Mouse (Mus musculus): ENCODE results near the gene Gal3st3. TPM values are rescaled to one million over a fixed set of nuclear protein-coding genes. Genes with fewer than 3 reads are reported as not detected.

Gene Gal3st3
- polyA plus RNA-seq, 2 experiments, result 0.03 to 0.04 TPM

DNA sequence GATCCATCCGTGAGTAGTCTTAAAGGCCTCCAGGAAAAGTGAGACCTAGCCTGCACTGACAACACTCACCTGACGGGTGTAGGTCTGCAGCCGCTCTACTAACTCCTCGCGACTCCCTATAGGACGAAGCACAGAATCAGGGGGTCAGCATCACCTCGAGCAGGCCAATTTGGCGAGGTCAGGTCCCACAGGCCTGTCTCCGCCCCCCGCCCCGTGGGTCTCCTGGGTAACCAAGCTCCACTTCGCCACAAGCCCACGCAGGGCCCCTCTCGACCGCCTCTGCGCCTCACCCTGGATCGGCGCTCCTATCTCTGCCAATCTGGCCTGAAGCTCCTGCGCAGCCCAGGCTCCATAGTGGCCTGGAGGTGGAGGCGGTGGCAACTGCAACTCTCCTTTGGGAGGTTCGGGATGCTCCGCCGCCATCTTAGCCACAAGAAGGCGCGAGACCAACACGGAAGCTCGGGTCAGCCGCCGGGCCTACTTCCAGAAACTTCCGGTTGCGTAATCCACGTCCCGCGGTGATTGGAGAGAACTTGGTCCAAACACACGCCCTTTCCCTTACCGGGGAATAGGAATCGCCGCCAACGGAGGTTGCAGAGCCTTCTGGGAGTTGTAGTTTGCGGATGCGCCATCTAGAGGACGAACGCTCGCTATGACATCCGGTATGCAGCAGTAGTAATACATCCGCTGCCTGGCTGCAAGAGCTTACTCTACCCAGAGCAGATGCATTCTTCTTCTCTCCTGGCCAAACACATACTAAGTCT is 3.0 kb upstream of the Gal3st3 start, which contains the start of gene Sf3b2:
TSS of gene Sf3b2 (minus strand) at position 484 of the 764 bp plus-strand sequence.
- TF ChIP-seq EP300 (IDR thresholded peaks at IDR 0.05; ENCODE audit: low read depth) (no peak), CTCF (IDR thresholded peaks at IDR 0.05; ENCODE audit: low read depth) (peak; percentile 92)
- under 1% methylated on average over 46 of the region's 46 CpGs for WGBS (ENCODE audit: insufficient replicate concordance)
- H3K9me3 ChIP-seq (ENCODE audit: control insufficient read depth, low read length), result no peaks in the 10 kb centered on the region
- peaks cover 17 to 18% of the 10 kb centered on the region in 2 experiments for H3K4me1 ChIP-seq (replicated peaks; ENCODE audit: control insufficient read depth in 2 of 2, insufficient read depth in 2 of 2, low read length in 1 of 2)
- H3K4me2 ChIP-seq (ENCODE audit: low read depth), result peak within 1 kb of the TSS; percentile 95
- H3K9ac ChIP-seq (replicated peaks), result peak within 1 kb of the TSS; percentile 93
- peaks cover 9% of the 10 kb centered on the region; the same call in 1 of the 2 replicates for H3K27me3 ChIP-seq (ENCODE audit: control insufficient read depth, insufficient read depth, low read length)
- H3K36me3 ChIP-seq (replicated peaks; ENCODE audit: control insufficient read depth, insufficient read depth, low read depth), result peaks cover 33% of the 10 kb centered on the region
- ATAC-seq (ENCODE audit: insufficient read depth) (peak; percentile 96), DNase-seq (ENCODE audit: low read depth in 3 of 3, low spot score in 3 of 3) (peak; percentile 100)
- peak within 1 kb of the TSS; percentile 72 for H3K27ac ChIP-seq
- peak within 1 kb of the TSS; percentile 90 to 99 for H3K4me3 ChIP-seq (ENCODE audit: insufficient read depth in 1 of 2, low read depth in 2 of 2, low read length in 2 of 2)

DNA sequence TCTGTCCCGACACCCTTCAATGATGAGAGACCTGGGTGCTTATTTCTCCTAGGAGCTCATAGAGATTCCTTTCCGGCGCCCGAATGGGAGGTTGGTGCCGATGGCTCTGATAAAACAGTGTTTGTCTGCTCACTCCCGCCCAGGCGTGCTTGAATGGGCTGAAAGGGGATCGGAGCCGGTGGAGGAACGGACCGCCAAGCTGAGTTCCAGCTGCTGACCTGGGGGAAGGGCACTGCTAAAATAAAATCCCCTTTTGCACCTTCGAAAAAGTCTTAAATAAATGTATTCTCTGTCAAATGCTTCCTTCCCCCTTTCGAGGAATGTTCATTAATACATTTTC is 2.4 kb upstream of the Gal3st3 start:
- Histone ChIP-seq H3K4me1 (replicated peaks; ENCODE audit: control insufficient read depth in 2 of 2, insufficient read depth in 2 of 2, low read length in 1 of 2) (peaks cover 17 to 18% of the 10 kb centered on the region in 2 experiments), H3K27me3 (ENCODE audit: control insufficient read depth, insufficient read depth, low read length) (peaks cover 9% of the 10 kb centered on the region; the same call in 1 of the 2 replicates), H3K9ac (replicated peaks) (peak overlapping the region; percentile 51), H3K27ac (peak overlapping the region; percentile 55), H3K9me3 (ENCODE audit: control insufficient read depth, low read length) (no peaks in the 10 kb centered on the region), H3K36me3 (replicated peaks; ENCODE audit: control insufficient read depth, insufficient read depth, low read depth) (peaks cover 28% of the 10 kb centered on the region), H3K4me3 (ENCODE audit: insufficient read depth in 1 of 2, low read depth in 2 of 2, low read length in 2 of 2) (peak overlapping the region; percentile 82 to 99), H3K4me2 (ENCODE audit: low read depth) (peak overlapping the region; percentile 82)
- TF ChIP-seq CTCF (IDR thresholded peaks at IDR 0.05; ENCODE audit: low read depth) (no peak), EP300 (IDR thresholded peaks at IDR 0.05; ENCODE audit: low read depth) (no peak)
- ATAC-seq (ENCODE audit: insufficient read depth), result peak; percentile 60
- no peak for DNase-seq (ENCODE audit: low read depth in 3 of 3, low spot score in 3 of 3)
- 3% methylated on average over 13 of the region's 13 CpGs for WGBS (ENCODE audit: insufficient replicate concordance)

DNA sequence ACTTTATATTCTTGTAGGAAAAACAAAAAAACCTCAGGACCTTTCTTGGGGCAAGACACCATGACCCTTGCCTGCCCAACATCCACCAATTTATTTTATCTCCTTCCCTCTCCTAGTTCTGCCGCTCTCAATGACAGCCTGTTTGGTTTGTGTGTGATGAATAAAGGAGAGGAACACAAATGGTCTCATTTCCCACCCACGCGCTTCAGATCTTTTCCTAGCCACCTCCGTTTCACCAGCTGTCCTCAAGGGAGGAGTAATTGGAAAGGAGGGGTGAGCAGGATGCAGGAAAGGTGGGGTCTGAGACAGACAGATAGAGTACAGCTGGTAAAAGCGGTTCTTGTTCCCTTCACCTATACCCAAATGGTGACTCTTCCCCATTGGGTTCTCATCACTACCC is 1.5 kb upstream of the Gal3st3 start:
- Histone ChIP-seq H3K4me1 (replicated peaks; ENCODE audit: control insufficient read depth in 2 of 2, insufficient read depth in 2 of 2, low read length in 1 of 2) (peaks cover 17 to 18% of the 10 kb centered on the region in 2 experiments), H3K27me3 (ENCODE audit: control insufficient read depth, insufficient read depth, low read length) (peaks cover 9% of the 10 kb centered on the region; the same call in 1 of the 2 replicates), H3K4me2 (ENCODE audit: low read depth) (peak overlapping the region; percentile 82), H3K27ac (no peak overlapping the region), H3K36me3 (replicated peaks; ENCODE audit: control insufficient read depth, insufficient read depth, low read depth) (peaks cover 23% of the 10 kb centered on the region), H3K4me3 (ENCODE audit: insufficient read depth in 1 of 2, low read depth in 2 of 2, low read length in 2 of 2) (no peak overlapping the region), H3K9ac (replicated peaks) (no peak overlapping the region; the same call in 1 of the 2 replicates), H3K9me3 (ENCODE audit: control insufficient read depth, low read length) (no peaks in the 10 kb centered on the region)
- 70% methylated on average over 5 of the region's 5 CpGs for WGBS (ENCODE audit: insufficient replicate concordance)
- TF ChIP-seq CTCF (IDR thresholded peaks at IDR 0.05; ENCODE audit: low read depth) (no peak), EP300 (IDR thresholded peaks at IDR 0.05; ENCODE audit: low read depth) (no peak)
- no peak for DNase-seq (ENCODE audit: low read depth in 3 of 3, low spot score in 3 of 3)
- no peak for ATAC-seq (ENCODE audit: insufficient read depth)

DNA sequence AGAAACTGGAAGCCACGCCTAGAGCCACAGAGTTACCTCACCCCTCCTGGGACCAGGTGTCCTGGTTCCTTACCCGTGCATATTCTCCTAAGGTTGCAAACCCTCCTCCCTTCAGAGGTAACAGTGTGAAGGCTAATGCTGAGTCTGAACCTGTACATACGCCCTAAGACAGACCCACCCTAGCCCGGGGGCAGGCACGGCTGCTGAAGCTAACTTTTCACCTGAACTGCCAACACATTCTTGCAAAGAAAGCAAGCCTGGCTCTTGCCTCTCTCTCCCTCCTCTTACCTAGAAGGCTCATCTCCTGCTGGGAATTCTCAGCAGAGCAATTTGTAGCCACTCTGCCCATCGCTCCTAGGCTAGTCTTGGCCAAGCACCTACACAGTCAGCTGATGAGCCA is 2.5 kb downstream of the Gal3st3 start:
- TF ChIP-seq CTCF (IDR thresholded peaks at IDR 0.05; ENCODE audit: low read depth) (no peak), EP300 (IDR thresholded peaks at IDR 0.05; ENCODE audit: low read depth) (no peak)
- H3K27me3 ChIP-seq (ENCODE audit: control insufficient read depth, insufficient read depth, low read length), result peaks cover 9% of the 10 kb centered on the region; the same call in 1 of the 2 replicates
- ATAC-seq (ENCODE audit: insufficient read depth), result no peak

DNA sequence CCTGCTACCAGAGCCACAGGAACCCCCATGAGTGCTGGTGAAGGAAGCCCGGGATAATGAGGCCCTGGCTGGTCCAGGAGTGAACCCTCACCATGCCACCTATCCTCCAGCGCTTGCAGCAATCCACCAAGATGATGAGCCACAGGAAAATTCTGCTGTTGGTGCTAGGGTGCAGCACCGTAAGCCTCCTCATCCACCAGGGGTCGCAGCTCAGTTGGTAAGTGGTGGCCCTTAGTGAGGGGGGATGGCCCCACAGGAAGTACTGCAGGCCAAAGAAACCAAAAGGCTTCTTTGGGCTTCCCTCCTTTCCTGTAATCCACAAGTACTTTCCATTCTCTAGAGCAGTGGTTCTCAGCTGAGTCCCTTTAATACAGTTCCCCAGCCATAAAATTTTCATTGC is 4.3 kb downstream of the Gal3st3 start:
- no peaks in the 10 kb centered on the region for H3K9me3 ChIP-seq (ENCODE audit: control insufficient read depth, low read length)
- no peak for ATAC-seq (ENCODE audit: insufficient read depth)
- no peak overlapping the region for H3K4me3 ChIP-seq (ENCODE audit: insufficient read depth in 1 of 2, low read depth in 2 of 2, low read length in 2 of 2)
- H3K9ac ChIP-seq (replicated peaks), result no peak overlapping the region
- DNase-seq (ENCODE audit: low read depth in 3 of 3, low spot score in 3 of 3), result peak in 1 of 3 experiments; percentile 43
- H3K27me3 ChIP-seq (ENCODE audit: control insufficient read depth, insufficient read depth, low read length), result peaks cover 18% of the 10 kb centered on the region
- TF ChIP-seq CTCF (IDR thresholded peaks at IDR 0.05; ENCODE audit: low read depth), result peak; percentile 82
- TF ChIP-seq EP300 (IDR thresholded peaks at IDR 0.05; ENCODE audit: low read depth), result no peak
- 9% methylated on average over 4 of the region's 4 CpGs for WGBS (ENCODE audit: insufficient replicate concordance)
- H3K36me3 ChIP-seq (replicated peaks; ENCODE audit: control insufficient read depth, insufficient read depth, low read depth), result no peaks in the 10 kb centered on the region
- H3K4me1 ChIP-seq (replicated peaks; ENCODE audit: control insufficient read depth in 2 of 2, insufficient read depth in 2 of 2, low read length in 1 of 2), result no peaks in the 10 kb centered on the region
- no peak overlapping the region for H3K4me2 ChIP-seq (ENCODE audit: low read depth)
- no peak overlapping the region for H3K27ac ChIP-seq

More for the DNA sequence above, 2.5 kb downstream of the Gal3st3 start:
- DNase-seq (ENCODE audit: low read depth in 3 of 3, low spot score in 3 of 3), result no peak
- WGBS (ENCODE audit: insufficient replicate concordance), result 54% methylated on average over 6 of the region's 6 CpGs
- no peaks in the 10 kb centered on the region for H3K36me3 ChIP-seq (replicated peaks; ENCODE audit: control insufficient read depth, insufficient read depth, low read depth)
- no peak overlapping the region for H3K4me2 ChIP-seq (ENCODE audit: low read depth)
- H3K4me3 ChIP-seq (ENCODE audit: insufficient read depth in 1 of 2, low read depth in 2 of 2, low read length in 2 of 2), result no peak overlapping the region
- H3K9me3 ChIP-seq (ENCODE audit: control insufficient read depth, low read length), result no peaks in the 10 kb centered on the region
- H3K9ac ChIP-seq (replicated peaks), result no peak overlapping the region
- H3K4me1 ChIP-seq (replicated peaks; ENCODE audit: control insufficient read depth in 2 of 2, insufficient read depth in 2 of 2, low read length in 1 of 2), result peaks cover 8 to 10% of the 10 kb centered on the region in 2 experiments
- H3K27ac ChIP-seq, result no peak overlapping the region

Measured in liver, embryonic 14.5 days (tissue).